Mouse (Mus musculus): Measurements from ENCODE around the gene Gstp2.

- no peak for TF ChIP-seq TAL1 (IDR thresholded peaks at IDR 0.05; ENCODE audit: low read length)
- TF ChIP-seq GATA1 (IDR thresholded peaks at IDR 0.05; ENCODE audit: low read length), result no peak
Measured at GRCm38 (mm10) chr19:3991562-3991961, 54.3 kb downstream of the Gstp2 start.
